Mouse (Mus musculus) kidney, adult 2 months (tissue): ENCODE results near the gene Ip6k3. TPM values are rescaled to one million over a fixed set of nuclear protein-coding genes. Genes with fewer than 3 reads are reported as not detected.
A peak's percentile ranks its signal among the peaks of the same experiment; 100 is the strongest.

Source experiments
- DNase-seq: peaks from one replicate; pipeline ENCODE4 v3.0.0; 2021
- H3K27ac ChIP-seq: fragments of 200-500 bp; 2 replicates; pipeline ENCODE4 v1.5.1; 2012; ENCODE audit warnings: low read depth, low read length, control low read depth, inconsistent platforms; ENCODE audit not compliant: insufficient read depth
- H3K27me3 ChIP-seq: fragments of 200-500 bp; replicated peaks from 2 replicates; pipeline ENCODE4 v1.6.1; 2012; ENCODE audit warnings: mild to moderate bottlenecking, moderate library complexity, low read length, inconsistent platforms; ENCODE audit not compliant: control insufficient read depth, insufficient read depth
- H3K36me3 ChIP-seq: fragments of 200-500 bp; 2 replicates; pipeline ENCODE4 v1.6.1; 2012; ENCODE audit warnings: mild to moderate bottlenecking, moderate library complexity, low read length, inconsistent platforms; ENCODE audit not compliant: control insufficient read depth, insufficient read depth
- H3K4me1 ChIP-seq: fragments of 200-500 bp; 2 replicates; pipeline ENCODE4 v1.6.1; 2011; ENCODE audit warnings: low read length; ENCODE audit not compliant: control insufficient read depth, insufficient read depth
- H3K4me3 ChIP-seq: fragments of 200-500 bp; 2 replicates; pipeline ENCODE4 v1.5.1; 2011; ENCODE audit warnings: mild to moderate bottlenecking, low read depth, low read length, control low read depth; ENCODE audit not compliant: insufficient read depth
- CTCF ChIP-seq: fragments of 200-500 bp; conservative IDR thresholded peaks from 2 replicates; pipeline ENCODE4 v1.5.1; 2011; ENCODE audit warnings: low read depth, mild to moderate bottlenecking, control low read depth, low read length, moderate library complexity, mixed read lengths; ENCODE audit not compliant: insufficient read depth, insufficient read length
- POLR2A ChIP-seq: fragments of 200-500 bp; IDR thresholded peaks from one replicate; pipeline ENCODE4 v1.6.1; 2011; ENCODE audit warnings: low read depth, low read length, control low read depth
- WGBS: fragments of 180-500 bp; shearing (Covaris S2); methylation state at CpG from one replicate; pipeline ENCODE4 v1.1.7; 2018; 5-methylcytosine and 5-hydroxymethylcytosine counted together
- polyA plus RNA-seq: library from polyadenylated mRNA; depleted of rRNA; stranded (reverse); fragments of >200 nt; gene quantifications from 2 replicates; pipeline ENCODE4 v1.2.3, GENCODE M21; 2012; rRNA removed

Gene Ip6k3
- polyA plus RNA-seq, 1 experiment, result 1.1 TPM

DNA sequence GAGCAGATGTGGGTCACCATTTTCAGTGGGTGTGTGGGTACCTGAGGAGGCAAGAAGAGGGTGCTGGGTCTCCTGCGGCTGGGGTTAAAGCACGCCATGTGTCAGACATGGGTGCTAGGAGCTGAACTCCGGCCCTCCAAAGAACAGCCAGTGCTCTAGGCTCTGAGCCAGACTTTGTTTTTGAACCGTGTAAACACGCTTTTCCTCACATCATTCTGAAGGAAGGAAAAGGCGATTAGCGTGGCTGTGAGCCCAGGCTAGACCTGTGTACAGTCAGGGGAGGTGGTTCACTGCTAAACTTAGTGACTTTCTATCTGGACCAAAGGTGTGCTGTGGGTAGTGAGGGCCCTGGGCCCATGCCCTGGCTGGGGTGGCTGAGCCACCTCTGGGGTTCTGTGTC lies 57.5 kb downstream of the Ip6k3 start:
- H3K36me3 ChIP-seq, result no peaks in the 10 kb centered on the region
- 71% methylated on average over 7 of the region's 7 CpGs for WGBS
- no peak for DNase-seq

GRCm38 (mm10) chr17:27107936-27108335 lies 59.7 kb downstream of the Ip6k3 start:
- no peak overlapping the region for H3K27ac ChIP-seq
- no peak overlapping the region for H3K4me3 ChIP-seq
- TF ChIP-seq CTCF (no peak), POLR2A (no peak)
- no peaks in the 10 kb centered on the region for H3K27me3 ChIP-seq
- H3K4me1 ChIP-seq, result no peaks in the 10 kb centered on the region
- no peaks in the 10 kb centered on the region for H3K36me3 ChIP-seq
- WGBS, result 64% methylated on average over 6 of the region's 6 CpGs
- DNase-seq, result peak; percentile 12

More for the DNA sequence above, 57.5 kb downstream of the Ip6k3 start:
- no peak for TF ChIP-seq CTCF
- Histone ChIP-seq H3K27me3 (no peaks in the 10 kb centered on the region), H3K4me3 (no peak overlapping the region), H3K4me1 (no peaks in the 10 kb centered on the region), H3K27ac (no peak overlapping the region)

- no peak overlapping the region for H3K27ac ChIP-seq
- H3K27me3 ChIP-seq, result no peaks in the 10 kb centered on the region
- TF ChIP-seq CTCF, result peak; percentile 35; the same call in 1 of the 2 replicates
- no peak for TF ChIP-seq POLR2A
- no peaks in the 10 kb centered on the region for H3K4me1 ChIP-seq
- 87% methylated on average over 9 of the region's 9 CpGs for WGBS
- no peaks in the 10 kb centered on the region for H3K36me3 ChIP-seq
- peak; percentile 20 for DNase-seq
- H3K4me3 ChIP-seq, result no peak overlapping the region
These were observed 60.9 kb downstream of the Ip6k3 start for GRCm38 (mm10) chr17:27106745-27107144.

DNA sequence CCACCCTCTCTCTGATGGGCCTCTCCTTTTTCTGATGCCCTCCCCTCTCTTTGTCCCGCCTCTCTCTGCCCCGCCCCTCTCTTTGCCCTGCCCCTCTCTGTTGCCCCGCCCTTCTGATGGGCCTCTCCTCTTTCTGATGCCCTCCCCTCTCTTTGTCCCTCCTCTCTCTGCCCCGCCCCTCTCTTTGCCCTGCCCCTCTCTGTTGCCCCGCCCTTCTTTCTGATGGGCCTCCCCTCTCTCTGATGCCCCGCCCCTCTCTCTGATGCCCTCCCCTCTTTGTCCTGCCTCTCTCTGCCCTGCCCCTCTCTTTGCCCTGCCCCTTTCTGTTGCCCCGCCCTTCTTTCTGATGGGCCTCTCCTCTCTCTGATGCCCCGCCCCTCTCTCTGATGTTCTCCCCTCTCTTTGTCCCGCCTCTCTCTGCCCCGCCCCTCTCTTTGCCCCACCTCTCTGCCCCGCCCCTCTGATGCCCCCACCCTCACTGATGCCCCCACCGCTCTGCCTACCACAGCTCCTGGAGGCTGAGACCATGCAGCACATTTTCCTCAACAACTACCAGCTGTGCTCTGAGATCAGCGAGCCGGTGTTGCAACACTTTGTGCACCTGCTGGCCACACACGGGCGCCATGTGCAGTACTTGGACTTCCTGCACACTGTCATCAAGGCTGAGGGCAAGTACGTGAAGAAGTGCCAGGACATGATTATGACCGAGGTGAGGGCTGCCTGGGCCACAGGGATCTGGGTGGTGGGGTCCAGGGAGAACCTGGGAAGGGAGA lies 61.7 kb downstream of the Ip6k3 start:
- no peaks in the 10 kb centered on the region for H3K27me3 ChIP-seq
- 82% methylated on average over 9 of the region's 18 CpGs for WGBS
- no peaks in the 10 kb centered on the region for H3K36me3 ChIP-seq
- no peak overlapping the region for H3K27ac ChIP-seq
- H3K4me1 ChIP-seq, result no peaks in the 10 kb centered on the region
- no peak overlapping the region for H3K4me3 ChIP-seq
- no peak for DNase-seq
- no peak for TF ChIP-seq POLR2A
- no peak for TF ChIP-seq CTCF

- no peaks in the 10 kb centered on the region for H3K27me3 ChIP-seq
- TF ChIP-seq POLR2A (no peak), CTCF (no peak)
- WGBS, result 80% methylated on average over 5 of the region's 5 CpGs
- no peak overlapping the region for H3K27ac ChIP-seq
- no peaks in the 10 kb centered on the region for H3K36me3 ChIP-seq
- DNase-seq, result no peak
- no peaks in the 10 kb centered on the region for H3K4me1 ChIP-seq
- H3K4me3 ChIP-seq, result no peak overlapping the region
These were observed 65.9 kb downstream of the Ip6k3 start for GRCm38 (mm10) chr17:27101675-27102074.

DNA sequence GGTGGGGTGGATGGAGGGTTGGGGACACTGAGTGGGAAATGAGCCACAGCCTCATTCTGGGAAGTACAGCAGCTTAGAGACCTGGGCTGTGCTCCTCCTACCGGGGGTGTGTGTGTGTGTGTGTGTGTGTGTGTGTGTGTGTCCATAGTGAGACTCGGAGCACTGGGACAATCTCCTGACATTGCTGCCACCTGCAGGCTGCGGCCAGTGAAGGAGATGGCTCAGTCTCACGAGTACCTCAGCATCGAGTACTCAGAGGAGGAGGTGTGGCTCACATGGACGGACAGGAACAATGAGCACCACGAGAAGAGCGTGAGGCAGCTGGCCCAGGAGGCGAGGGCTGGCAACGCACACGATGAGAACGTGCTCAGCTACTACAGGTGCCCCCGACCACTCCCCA lies 71.9 kb downstream of the Ip6k3 start:
- H3K36me3 ChIP-seq, result no peaks in the 10 kb centered on the region
- no peak overlapping the region for H3K4me3 ChIP-seq
- peak; percentile 46 for DNase-seq
- no peaks in the 10 kb centered on the region for H3K27me3 ChIP-seq
- WGBS, result 27% methylated on average over 12 of the region's 13 CpGs
- TF ChIP-seq CTCF, result peak; percentile 51; the same call in 1 of the 2 replicates
- no peak for TF ChIP-seq POLR2A
- H3K4me1 ChIP-seq, result no peaks in the 10 kb centered on the region
- H3K27ac ChIP-seq, result no peak overlapping the region

Other genes with a start within 250 kb of the Ip6k3 start
- gene Phf1, start 234.7 kb downstream of the Ip6k3 start, polyA plus RNA-seq, result 41.2 and 52.0 TPM in 2 replicates
- gene Cuta, start 228.2 kb downstream of the Ip6k3 start, polyA plus RNA-seq, result 145 and 183 TPM in 2 replicates
- 14.8 and 16.8 TPM in 2 replicates for gene Syngap1, start 226.5 kb downstream of the Ip6k3 start, polyA plus RNA-seq
- 6.5 and 10.0 TPM in 2 replicates for gene Zbtb9, start 194.6 kb downstream of the Ip6k3 start, polyA plus RNA-seq
- gene Bak1, start 138.8 kb downstream of the Ip6k3 start, polyA plus RNA-seq, result 36.6 and 39.4 TPM in 2 replicates
- 4.4 and 6.9 TPM in 2 replicates for gene Itpr3, start 110.5 kb downstream of the Ip6k3 start, polyA plus RNA-seq
- gene Uqcc2, start 33.9 kb downstream of the Ip6k3 start, polyA plus RNA-seq, result 208 and 218 TPM in 2 replicates
- gene Lemd2, start 36.7 kb upstream of the Ip6k3 start, polyA plus RNA-seq, result 48.4 and 64.4 TPM in 2 replicates